Mouse (Mus musculus) C2C12 (cell line): ENCODE measurements at regions not wholly inside any gene's neighbourhood (a gene's known extent, or its start where the extent isn't known, plus 50 kb on each side); places are given as distances from the start of the nearest gene placed in this dataset.

ENCODE experiments used
- H3K27me3 ChIP-seq: one replicate; pipeline ENCODE4 v1.6.1; 2011; ENCODE audit not compliant: control insufficient read depth, insufficient read depth, insufficient read length
- H3K36me3 ChIP-seq: one replicate; pipeline ENCODE4 v1.6.1; 2011; ENCODE audit not compliant: control insufficient read depth, insufficient read depth
- H3K4me3 ChIP-seq: one replicate; pipeline ENCODE4 v1.5.1; 2011; ENCODE audit warnings: mild to moderate bottlenecking, control low read depth; ENCODE audit not compliant: poor library complexity, insufficient read depth, severe bottlenecking
- H3K79me2 ChIP-seq: one replicate; pipeline ENCODE4 v1.6.1; 2011; ENCODE audit not compliant: control insufficient read depth, insufficient read depth
- H3K79me3 ChIP-seq: one replicate; pipeline ENCODE4 v1.6.1; 2011; ENCODE audit warnings: low read depth, control low read depth
- H3ac ChIP-seq: one replicate; pipeline ENCODE3; 2011; ENCODE audit warnings: low read depth; ENCODE audit not compliant: control insufficient read depth, insufficient read length
- CEBPB ChIP-seq: IDR thresholded peaks from one replicate; pipeline ENCODE4 v1.6.1; 2011; ENCODE audit warnings: low read depth, mild to moderate bottlenecking, control low read depth, moderate library complexity
- CTCF ChIP-seq: IDR thresholded peaks from one replicate; pipeline ENCODE4 v1.5.1; 2011; ENCODE audit not compliant: control insufficient read depth, insufficient read depth, insufficient read length
- FOSL1 ChIP-seq: IDR thresholded peaks from one replicate; pipeline ENCODE4 v1.8.0; 2011; ENCODE audit warnings: mild to moderate bottlenecking, low read length; ENCODE audit not compliant: poor library complexity, insufficient read depth, severe bottlenecking
- MAX ChIP-seq: IDR thresholded peaks from one replicate; pipeline ENCODE4 v1.6.1; 2011; ENCODE audit warnings: mild to moderate bottlenecking, control low read depth
- MYOD1 ChIP-seq: IDR thresholded peaks from one replicate; pipeline ENCODE4 v1.6.1; 2011; ENCODE audit warnings: low read depth; ENCODE audit not compliant: control insufficient read depth, insufficient read length
- MYOG ChIP-seq: IDR thresholded peaks from one replicate; pipeline ENCODE4 v1.6.1; 2011; ENCODE audit not compliant: control insufficient read depth, insufficient read length; ENCODE audit errors: extremely low read depth
- USF1 ChIP-seq: IDR thresholded peaks from one replicate; pipeline ENCODE4 v1.6.1; 2011; ENCODE audit warnings: low read depth, mild to moderate bottlenecking, control low read depth, moderate library complexity

- TF ChIP-seq MAX (no peak), MYOD1 (no peak), CTCF (no peak), USF1 (no peak), MYOG (no peak), FOSL1 (no peak), CEBPB (no peak)
- no peak overlapping the region for H3ac ChIP-seq
These were observed 57.8 kb upstream of the Zfand5 start for GRCm38 (mm10) chr19:21214253-21214652.

GRCm38 (mm10) chr19:21193461-21193860, 78.6 kb upstream of the Zfand5 start:
- TF ChIP-seq FOSL1 = no peak
- no peak for TF ChIP-seq MYOD1
- no peak for TF ChIP-seq CEBPB
- no peak for TF ChIP-seq USF1
- no peak for TF ChIP-seq MYOG
- TF ChIP-seq MAX = no peak
- no peak for TF ChIP-seq CTCF
- H3K4me3 ChIP-seq = no peak overlapping the region
- no peak overlapping the region for H3ac ChIP-seq
- no peaks in the 10 kb centered on the region for H3K79me2 ChIP-seq
- H3K27me3 ChIP-seq = no peaks in the 10 kb centered on the region
- no peaks in the 10 kb centered on the region for H3K36me3 ChIP-seq
- H3K79me3 ChIP-seq = no peaks in the 10 kb centered on the region

More at GRCm38 (mm10) chr19:21214253-21214652, 57.8 kb upstream of the Zfand5 start:
- no peaks in the 10 kb centered on the region for H3K79me3 ChIP-seq
- H3K79me2 ChIP-seq = no peaks in the 10 kb centered on the region
- H3K4me3 ChIP-seq = no peak overlapping the region
- H3K36me3 ChIP-seq = no peaks in the 10 kb centered on the region
- H3K27me3 ChIP-seq = no peaks in the 10 kb centered on the region

- Histone ChIP-seq H3ac (no peak overlapping the region), H3K79me3 (no peaks in the 10 kb centered on the region), H3K36me3 (no peaks in the 10 kb centered on the region), H3K4me3 (no peak overlapping the region), H3K79me2 (no peaks in the 10 kb centered on the region), H3K27me3 (no peaks in the 10 kb centered on the region)
- TF ChIP-seq CEBPB (no peak), MAX (no peak), CTCF (no peak), USF1 (no peak), MYOD1 (no peak)
These were observed 79.5 kb upstream of the Zfand5 start for GRCm38 (mm10) chr19:21192576-21192975.

DNA sequence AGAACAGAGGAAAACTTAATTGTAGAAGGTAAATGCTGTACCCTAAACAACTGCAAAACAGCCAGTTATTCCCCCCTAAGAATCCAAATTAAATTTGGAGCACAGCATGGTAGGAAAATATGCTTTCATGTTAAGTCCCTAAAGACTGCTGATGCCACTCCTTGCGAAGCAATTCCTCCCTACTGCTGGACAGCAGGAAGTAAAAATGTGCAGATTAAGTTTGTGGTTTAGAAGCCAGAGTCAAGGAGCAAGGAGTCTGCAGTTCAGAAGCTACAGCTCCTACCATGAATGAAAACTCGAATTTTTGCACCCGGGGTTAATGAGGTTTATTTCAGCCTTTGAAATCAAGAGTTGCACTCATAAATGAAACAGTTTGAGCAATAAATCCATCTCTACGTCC, 82.9 kb upstream of the Zfand5 start:
- Histone ChIP-seq H3K79me2 (no peaks in the 10 kb centered on the region), H3K27me3 (no peaks in the 10 kb centered on the region), H3K79me3 (no peaks in the 10 kb centered on the region), H3ac (no peak overlapping the region), H3K4me3 (no peak overlapping the region), H3K36me3 (no peaks in the 10 kb centered on the region)
- TF ChIP-seq MYOG = no peak
- TF ChIP-seq FOSL1 = no peak
- no peak for TF ChIP-seq MYOD1
- no peak for TF ChIP-seq CTCF
- TF ChIP-seq MAX = no peak
- TF ChIP-seq CEBPB = no peak
- no peak for TF ChIP-seq USF1

DNA sequence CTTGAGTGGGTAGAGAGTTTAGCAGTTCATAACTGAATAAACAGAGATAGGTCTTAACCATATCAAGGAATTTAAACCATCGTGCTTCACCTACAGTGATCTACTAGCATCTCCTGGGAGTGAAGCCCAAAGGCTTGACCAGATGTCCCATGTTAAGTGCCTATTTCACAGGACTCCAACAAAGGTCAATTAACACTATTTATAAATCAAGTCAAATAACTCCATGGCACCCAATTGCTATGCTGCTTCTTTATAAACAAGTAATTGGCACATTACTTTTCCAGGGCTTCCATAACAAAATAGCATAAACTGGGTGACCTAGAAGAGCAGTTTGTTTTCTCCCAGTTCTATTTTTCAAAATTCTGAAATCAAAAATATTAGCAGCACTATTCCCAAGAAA, 85.4 kb upstream of the Zfand5 start:
- H3K79me2 ChIP-seq = no peaks in the 10 kb centered on the region
- TF ChIP-seq USF1 (no peak), CTCF (no peak), MYOD1 (no peak), MYOG (no peak), MAX (no peak), CEBPB (no peak), FOSL1 (no peak)
- no peaks in the 10 kb centered on the region for H3K36me3 ChIP-seq
- no peaks in the 10 kb centered on the region for H3K79me3 ChIP-seq
- H3ac ChIP-seq = no peak overlapping the region
- H3K4me3 ChIP-seq = no peak overlapping the region
- no peaks in the 10 kb centered on the region for H3K27me3 ChIP-seq

- TF ChIP-seq CEBPB (no peak), CTCF (no peak), FOSL1 (no peak), MAX (no peak), MYOG (no peak), USF1 (no peak), MYOD1 (no peak)
- no peak overlapping the region for H3ac ChIP-seq
- H3K79me2 ChIP-seq = no peaks in the 10 kb centered on the region
- no peaks in the 10 kb centered on the region for H3K27me3 ChIP-seq
- H3K79me3 ChIP-seq = no peaks in the 10 kb centered on the region
- no peaks in the 10 kb centered on the region for H3K36me3 ChIP-seq
- no peak overlapping the region for H3K4me3 ChIP-seq
These were observed 86.1 kb upstream of the Zfand5 start for GRCm38 (mm10) chr19:21186016-21186415.
